Mouse (Mus musculus) intestine, embryonic 14.5 days (tissue): Measurements from ENCODE around the gene Acot2. TPM values are rescaled to one million over a fixed set of nuclear protein-coding genes. Genes with fewer than 3 reads are reported as not detected.
A peak's percentile ranks its signal among the peaks of the same experiment; 100 is the strongest.
"Not testable (repeated sequence)": the region's sequence is repeated elsewhere in the genome, so short reads cannot be mapped to it uniquely, and the experiment has no call there.

Experiments
- ATAC-seq: fragments of 200-750 bp; cut with Nextera tagmentation; replicated peaks from 2 replicates; pipeline ENCODE4 v1.8.0; 2017; ENCODE audit warnings: low read depth, moderate number of reproducible peaks, moderate TSS enrichment, moderate library complexity; ENCODE audit not compliant: low FRiP score, low TSS enrichment
- DNase-seq: peaks from one replicate; pipeline ENCODE4 v3.0.0-alpha.2; 2018; ENCODE audit warnings: low spot score
- H3K27ac ChIP-seq: fragments of 300-500 bp; sonication (generic); 2 replicates; pipeline ENCODE4 v1.5.1; 2014; ENCODE audit warnings: low read depth, mild to moderate bottlenecking, control low read depth
- H3K27me3 ChIP-seq: fragments of 300-500 bp; sonication (generic); replicated peaks from 2 replicates; pipeline ENCODE4 v1.6.1; 2014; ENCODE audit warnings: low read length, control low read depth; ENCODE audit not compliant: control insufficient read depth, insufficient read depth
- H3K36me3 ChIP-seq: fragments of 300-500 bp; sonication (generic); 2 replicates; pipeline ENCODE4 v1.6.1; 2014; ENCODE audit warnings: low read length, control low read depth; ENCODE audit not compliant: control insufficient read depth, insufficient read depth
- H3K4me1 ChIP-seq: fragments of 300-500 bp; sonication (generic); replicated peaks from 2 replicates; pipeline ENCODE4 v1.6.1; 2014; ENCODE audit warnings: low read length, control low read depth, mixed read lengths; ENCODE audit not compliant: control insufficient read depth, insufficient read depth
- H3K4me2 ChIP-seq: fragments of 300-500 bp; sonication (generic); 2 replicates; pipeline ENCODE4 v1.6.1; 2014; ENCODE audit warnings: low read length
- H3K4me3 ChIP-seq: fragments of 300-500 bp; sonication (generic); 2 replicates; pipeline ENCODE4 v1.5.1; 2014; ENCODE audit warnings: low read depth, low read length, control low read depth, mixed read lengths
- H3K9ac ChIP-seq: fragments of 300-500 bp; sonication (generic); 2 replicates; pipeline ENCODE4 v1.6.1; 2014; ENCODE audit warnings: mild to moderate bottlenecking, low read length
- H3K9me3 ChIP-seq: fragments of 300-500 bp; sonication (generic); 2 replicates; pipeline ENCODE4 v1.6.1; 2016; ENCODE audit warnings: low read length, control low read depth; ENCODE audit not compliant: control insufficient read depth
- WGBS: fragments of 180-500 bp; shearing (Covaris S2); extraction: QIAGEN DNeasy Blood & Tissue Kit; methylation state at CpG from one replicate; pipeline ENCODE4 v1.1.7; 2014; 5-methylcytosine and 5-hydroxymethylcytosine counted together
- polyA plus RNA-seq: library from polyadenylated mRNA; unstranded; fragments of >200 nt; fragmentation: Nextera tagmentation; extraction: Ambion mirVana; gene quantifications from 2 replicates; pipeline ENCODE4 v1.2.1, GENCODE M21; 2014

Acot2 gene
- polyA plus RNA-seq = 25.9 and 26.6 TPM in 2 replicates

- H3K27me3 ChIP-seq = no peaks in the 10 kb centered on the region
- peak within 1 kb of the TSS; percentile 93 for H3K27ac ChIP-seq
- H3K36me3 ChIP-seq = peaks cover 7% of the 10 kb centered on the region; the same call in 1 of the 2 replicates
- H3K4me3 ChIP-seq = peak within 1 kb of the TSS; percentile 55
- peak within 1 kb of the TSS; percentile 59 for H3K4me2 ChIP-seq
- ATAC-seq = peak; percentile 85
- under 1% methylated on average over 80 of the region's 80 CpGs for WGBS
- peak within 1 kb of the TSS; percentile 74 for H3K9ac ChIP-seq
- H3K4me1 ChIP-seq = peaks cover 12% of the 10 kb centered on the region
- DNase-seq = peak; percentile 93
- peaks cover 2% of the 10 kb centered on the region; the same call in 1 of the 2 replicates for H3K9me3 ChIP-seq
These were observed at the start of gene Acot2 for GRCm38 (mm10) chr12:83987583-83988441. TSS of gene Acot2 (plus strand) at chr12:83987861.

GRCm38 (mm10) chr12:83938592-83938991 is 49.1 kb upstream of the Acot2 start:
- H3K4me3 ChIP-seq, ATAC-seq, H3K36me3 ChIP-seq, H3K9ac ChIP-seq, H3K4me1 ChIP-seq, H3K27me3 ChIP-seq, H3K27ac ChIP-seq, DNase-seq, H3K9me3 ChIP-seq, H3K4me2 ChIP-seq: not testable (repeated sequence)
- 30% methylated on average over 1 of the region's 1 CpGs for WGBS

GRCm38 (mm10) chr12:83939332-83939731 is 48.3 kb upstream of the Acot2 start:
- no peak overlapping the region for H3K9ac ChIP-seq
- no peak overlapping the region for H3K4me3 ChIP-seq
- H3K9me3 ChIP-seq = no peaks in the 10 kb centered on the region
- no peaks in the 10 kb centered on the region for H3K27me3 ChIP-seq
- DNase-seq (no peak), ATAC-seq (no peak)
- H3K4me2 ChIP-seq = no peak overlapping the region
- H3K4me1 ChIP-seq = no peaks in the 10 kb centered on the region
- H3K27ac ChIP-seq = no peak overlapping the region
- H3K36me3 ChIP-seq = no peaks in the 10 kb centered on the region
- 88% methylated on average over 2 of the region's 2 CpGs for WGBS

GRCm38 (mm10) chr12:83940031-83940430 is 47.6 kb upstream of the Acot2 start:
- no peak for DNase-seq
- Histone ChIP-seq H3K4me3 (no peak overlapping the region), H3K9me3 (no peaks in the 10 kb centered on the region), H3K36me3 (no peaks in the 10 kb centered on the region), H3K4me1 (no peaks in the 10 kb centered on the region), H3K27ac (no peak overlapping the region), H3K4me2 (no peak overlapping the region), H3K27me3 (no peaks in the 10 kb centered on the region), H3K9ac (no peak overlapping the region)
- ATAC-seq = no peak
- WGBS = 78% methylated on average over 4 of the region's 4 CpGs

- Histone ChIP-seq H3K4me3 (no peak overlapping the region), H3K4me2 (no peak overlapping the region), H3K9me3 (no peaks in the 10 kb centered on the region), H3K9ac (no peak overlapping the region), H3K27me3 (no peaks in the 10 kb centered on the region), H3K27ac (no peak overlapping the region), H3K36me3 (no peaks in the 10 kb centered on the region), H3K4me1 (no peaks in the 10 kb centered on the region)
- ATAC-seq (no peak), DNase-seq (no peak)
- 64% methylated on average over 3 of the region's 3 CpGs for WGBS
These were observed 45.7 kb upstream of the Acot2 start for GRCm38 (mm10) chr12:83941938-83942337.

- DNase-seq (no peak), ATAC-seq (no peak)
- Histone ChIP-seq H3K27ac (no peak overlapping the region), H3K4me1 (peaks cover 7% of the 10 kb centered on the region), H3K4me3 (no peak overlapping the region), H3K9me3 (no peaks in the 10 kb centered on the region), H3K4me2 (no peak overlapping the region), H3K27me3 (no peaks in the 10 kb centered on the region), H3K9ac (no peak overlapping the region), H3K36me3 (peaks cover 3% of the 10 kb centered on the region; the same call in 1 of the 2 replicates)
- WGBS = 83% methylated on average over 8 of the region's 8 CpGs
These were observed 40.3 kb upstream of the Acot2 start for GRCm38 (mm10) chr12:83947260-83947811.

GRCm38 (mm10) chr12:83949043-83949442 is 38.6 kb upstream of the Acot2 start:
- Histone ChIP-seq H3K27ac (no peak overlapping the region), H3K4me3 (no peak overlapping the region), H3K9ac (no peak overlapping the region), H3K36me3 (peaks cover 10% of the 10 kb centered on the region), H3K4me2 (no peak overlapping the region), H3K27me3 (no peaks in the 10 kb centered on the region), H3K9me3 (no peaks in the 10 kb centered on the region), H3K4me1 (peaks cover 11% of the 10 kb centered on the region)
- ATAC-seq = no peak
- 75% methylated on average over 4 of the region's 4 CpGs for WGBS
- no peak for DNase-seq

- ATAC-seq (no peak), DNase-seq (no peak)
- 25% methylated on average over 11 of the region's 11 CpGs for WGBS
- Histone ChIP-seq H3K27me3 (no peaks in the 10 kb centered on the region), H3K4me3 (peak overlapping the region; percentile 76), H3K27ac (peak overlapping the region; percentile 75; the same call in 1 of the 2 replicates), H3K36me3 (peaks cover 14% of the 10 kb centered on the region), H3K4me2 (peak overlapping the region; percentile 91), H3K9ac (peak overlapping the region; percentile 79), H3K9me3 (no peaks in the 10 kb centered on the region), H3K4me1 (peaks cover 11% of the 10 kb centered on the region)
These were observed 37.7 kb upstream of the Acot2 start for GRCm38 (mm10) chr12:83949776-83950492.
